17 mouse cellular contexts compared by ENCODE assay signal in the genomic region with DNA sequence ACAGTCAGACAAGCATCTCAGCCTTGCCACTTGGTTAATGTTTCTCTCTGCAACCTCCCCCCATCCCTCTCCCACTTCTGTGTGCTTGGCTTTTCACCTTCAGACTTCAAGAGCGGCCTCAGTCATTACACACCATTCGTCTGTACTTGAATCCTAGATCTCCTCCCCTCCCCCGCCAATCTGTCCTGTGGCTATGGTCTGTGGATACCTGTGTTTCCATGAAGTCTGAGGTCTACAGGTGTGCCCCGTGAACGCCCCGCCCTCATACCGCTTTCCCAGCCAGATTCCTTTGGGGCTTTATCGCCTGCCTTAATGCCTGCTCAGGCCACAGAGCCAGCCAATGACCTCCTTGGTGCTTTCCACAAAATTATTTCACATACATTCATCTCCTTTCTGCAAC. TPM values are rescaled to one million over a fixed set of nuclear protein-coding genes. Genes with fewer than 3 reads are reported as not detected.
DNase-seq lines count a peak whose midpoint lies in the region; ATAC-seq and TF ChIP-seq lines count a peak whose summit lies in the region.
"Had no signal": no experiment of that assay in that cellular context is flagged by ENCODE, and none has a peak within 500 bp of the region (broad histone marks: within the 10 kb centered on the region; RNA-seq: fewer than 3 reads in every experiment).

No protein-coding gene starts in this region.

- no peak overlapping the region for H3K9ac ChIP-seq in liver, embryonic 15.5 days
- H3K9ac ChIP-seq in liver, embryonic 12.5 days: no peak overlapping the region; the same call in 1 of the 2 replicates
- no peak overlapping the region for H3K9ac ChIP-seq in intestine, embryonic 14.5 days (ENCODE audit: low read length)
- H3K9ac ChIP-seq: embryonic facial prominence, embryonic 12.5 days; hindbrain, embryonic 12.5 days; limb, embryonic 13.5 days; midbrain, embryonic 15.5 days had no signal

- no peaks in the 10 kb centered on the region for H3K36me3 ChIP-seq in liver, embryonic 15.5 days (replicated peaks)
- H3K36me3 ChIP-seq in liver, embryonic 12.5 days: no peaks in the 10 kb centered on the region
- no peaks in the 10 kb centered on the region for H3K36me3 ChIP-seq in intestine, embryonic 14.5 days (ENCODE audit: control insufficient read depth, insufficient read depth, low read length)
- no peaks in the 10 kb centered on the region for H3K36me3 ChIP-seq in kidney, adult 2 months (ENCODE audit: control insufficient read depth, insufficient read depth, low read length)
- H3K36me3 ChIP-seq: embryonic facial prominence, embryonic 12.5 days; hindbrain, embryonic 12.5 days; limb, embryonic 13.5 days; midbrain, embryonic 15.5 days had no signal

- DNase-seq in intestine, embryonic 14.5 days (ENCODE audit: low spot score): no peak
- DNase-seq in kidney, adult 2 months: peak; percentile 60
- DNase-seq in kidney, postnatal 25 days: peak; percentile 41 to 50
- DNase-seq in frontal cortex, postnatal 25 days (ENCODE audit: low spot score in 2 of 2): no peak
- DNase-seq in left cerebral cortex, postnatal 25 days (ENCODE audit: low spot score in 2 of 2): no peak
- DNase-seq: B cell, adult 2 months; cerebellum, adult 11 months; gastrocnemius, postnatal 14 days; right cerebral cortex, postnatal 14 days had no signal

- H3K27ac ChIP-seq in liver, embryonic 15.5 days (replicated peaks): no peak overlapping the region
- H3K27ac ChIP-seq in liver, embryonic 12.5 days: no peak overlapping the region
- H3K27ac ChIP-seq in intestine, embryonic 14.5 days (ENCODE audit: low read depth): no peak overlapping the region
- H3K27ac ChIP-seq in kidney, adult 2 months (ENCODE audit: insufficient read depth, low read depth, low read length): no peak overlapping the region
- H3K27ac ChIP-seq: embryonic facial prominence, embryonic 12.5 days; hindbrain, embryonic 12.5 days; left cerebral cortex, adult 2 months; limb, embryonic 13.5 days; midbrain, embryonic 15.5 days had no signal

- intact Hi-C loops in left cerebral cortex, postnatal 25 days (cut with DNase I): no loop called here

- 64% methylated on average over 8 of the region's 8 CpGs for WGBS in liver, embryonic 15.5 days (ENCODE audit: insufficient replicate concordance)
- 69% methylated on average over 8 of the region's 8 CpGs for WGBS in liver, embryonic 12.5 days (ENCODE audit: insufficient replicate concordance)
- WGBS in intestine, embryonic 14.5 days: 55% methylated on average over 8 of the region's 8 CpGs
- WGBS in kidney, adult 2 months: 52% methylated on average over 8 of the region's 8 CpGs

- no peak overlapping the region for H3K4me3 ChIP-seq in liver, embryonic 15.5 days (replicated peaks)
- H3K4me3 ChIP-seq in liver, embryonic 12.5 days: no peak overlapping the region
- H3K4me3 ChIP-seq in intestine, embryonic 14.5 days (ENCODE audit: low read depth, low read length): no peak overlapping the region
- no peak overlapping the region for H3K4me3 ChIP-seq in kidney, adult 2 months (ENCODE audit: insufficient read depth, low read depth, low read length)
- H3K4me3 ChIP-seq: embryonic facial prominence, embryonic 12.5 days; hindbrain, embryonic 12.5 days; left cerebral cortex, adult 2 months; limb, embryonic 13.5 days; midbrain, embryonic 15.5 days had no signal

- no peak for TF ChIP-seq POLR2A in kidney, adult 2 months (IDR thresholded peaks at IDR 0.05; ENCODE audit: low read depth, low read length)

- peaks cover 26% of the 10 kb centered on the region for H3K4me1 ChIP-seq in liver, embryonic 15.5 days (replicated peaks)
- peaks cover 25% of the 10 kb centered on the region for H3K4me1 ChIP-seq in liver, embryonic 12.5 days
- peaks cover 9% of the 10 kb centered on the region for H3K4me1 ChIP-seq in intestine, embryonic 14.5 days (replicated peaks; ENCODE audit: control insufficient read depth, insufficient read depth, low read length)
- H3K4me1 ChIP-seq in kidney, adult 2 months (ENCODE audit: control insufficient read depth, insufficient read depth, low read length): peaks cover 10% of the 10 kb centered on the region
- H3K4me1 ChIP-seq: embryonic facial prominence, embryonic 12.5 days; hindbrain, embryonic 12.5 days; limb, embryonic 13.5 days; midbrain, embryonic 15.5 days had no signal

- TF ChIP-seq CTCF in kidney, adult 2 months (conservative IDR thresholded peaks at IDR 0.05; ENCODE audit: insufficient read depth, insufficient read length, low read depth, low read length): no peak

- peak; percentile 40; the same call in 1 of the 2 replicates for ATAC-seq in liver, embryonic 15.5 days (ENCODE audit: insufficient read depth)
- ATAC-seq in liver, embryonic 12.5 days: no peak
- peak; percentile 79 for ATAC-seq in intestine, embryonic 14.5 days (replicated peaks; ENCODE audit: low FRiP score, low TSS enrichment, low read depth)
- ATAC-seq in granulocyte monocyte progenitor cell, adult 5-6 weeks (replicated peaks; ENCODE audit: poor library complexity, severe bottlenecking): no peak
- ATAC-seq: midbrain, embryonic 15.5 days had no signal

- no peak overlapping the region for H3K4me2 ChIP-seq in liver, embryonic 15.5 days
- no peak overlapping the region for H3K4me2 ChIP-seq in liver, embryonic 12.5 days
- no peak overlapping the region for H3K4me2 ChIP-seq in intestine, embryonic 14.5 days (ENCODE audit: low read length)
- H3K4me2 ChIP-seq: embryonic facial prominence, embryonic 12.5 days; hindbrain, embryonic 12.5 days; limb, embryonic 13.5 days; midbrain, embryonic 15.5 days had no signal

- no peaks in the 10 kb centered on the region for H3K9me3 ChIP-seq in liver, embryonic 15.5 days (replicated peaks)
- no peaks in the 10 kb centered on the region for H3K9me3 ChIP-seq in liver, embryonic 12.5 days (replicated peaks)
- H3K9me3 ChIP-seq in intestine, embryonic 14.5 days (ENCODE audit: control insufficient read depth, low read length): no peaks in the 10 kb centered on the region
- H3K9me3 ChIP-seq: embryonic facial prominence, embryonic 12.5 days; hindbrain, embryonic 12.5 days; limb, embryonic 13.5 days; midbrain, embryonic 15.5 days had no signal

- no peaks in the 10 kb centered on the region for H3K27me3 ChIP-seq in liver, embryonic 15.5 days
- peaks cover 10% of the 10 kb centered on the region for H3K27me3 ChIP-seq in liver, embryonic 12.5 days (replicated peaks)
- no peaks in the 10 kb centered on the region for H3K27me3 ChIP-seq in intestine, embryonic 14.5 days (replicated peaks; ENCODE audit: control insufficient read depth, insufficient read depth, low read length)
- no peaks in the 10 kb centered on the region for H3K27me3 ChIP-seq in kidney, adult 2 months (replicated peaks; ENCODE audit: control insufficient read depth, insufficient read depth, low read length)
- H3K27me3 ChIP-seq: embryonic facial prominence, embryonic 12.5 days; limb, embryonic 13.5 days; midbrain, embryonic 15.5 days had no signal

RNA-seq across cellular contexts. Expression of a gene that starts 33.7 kb away (rescaled TPM):
- polyA plus RNA-seq in liver, embryonic 15.5 days (2015; fragmentation: Nextera tagmentation; extraction: Ambion mirVana): 1.8 and 3.4 TPM in 2 replicates
- 4.1 and 5.0 TPM in 2 replicates for polyA plus RNA-seq in liver, embryonic 12.5 days (2016; fragmentation: Nextera tagmentation; extraction: Ambion mirVana)
- polyA plus RNA-seq in intestine, embryonic 14.5 days (2014; fragmentation: Nextera tagmentation; extraction: Ambion mirVana): 3.7 and 3.8 TPM in 2 replicates
- 0.88 and 1.1 TPM in 2 replicates for polyA plus RNA-seq in kidney, adult 2 months (2012; rRNA removed)
- 1 to 10 TPM; 6.9 to 7.0 TPM for total RNA-seq in left cerebral cortex, postnatal 25 days (2021)
- 3.2 and 4.3 TPM in 2 replicates for total RNA-seq in granulocyte monocyte progenitor cell, adult 5-6 weeks (2014; fragmentation: Nextera tagmentation)
- total RNA-seq in granulocyte monocyte progenitor cell, adult 5-6 weeks (2017): 3.9 and 9.9 TPM in 2 replicates

RNA-seq across cellular contexts. Expression of a gene that starts 33.7 kb away (rescaled TPM):
- 2.3 and 2.8 TPM in 2 replicates for polyA plus RNA-seq in liver, embryonic 15.5 days (2015; fragmentation: Nextera tagmentation; extraction: Ambion mirVana)
- 3.1 and 3.5 TPM in 2 replicates for polyA plus RNA-seq in liver, embryonic 12.5 days (2016; fragmentation: Nextera tagmentation; extraction: Ambion mirVana)
- polyA plus RNA-seq in intestine, embryonic 14.5 days (2014; fragmentation: Nextera tagmentation; extraction: Ambion mirVana): 1.1 TPM in 1 of 2 replicates, not detected in the other
- not detected in 2 replicates for polyA plus RNA-seq in kidney, adult 2 months (2012; rRNA removed)
- total RNA-seq in left cerebral cortex, postnatal 25 days (2021): 1 to 10 TPM in 1 of 2 experiments, not detected in 1; 1.4 TPM
- total RNA-seq in granulocyte monocyte progenitor cell, adult 5-6 weeks (2014; fragmentation: Nextera tagmentation): not detected in 2 replicates
- not detected in 2 replicates for total RNA-seq in granulocyte monocyte progenitor cell, adult 5-6 weeks (2017)
- polyA plus RNA-seq: embryonic facial prominence, embryonic 12.5 days; hindbrain, embryonic 12.5 days had no signal

RNA-seq across cellular contexts. Expression of a gene that starts 34.0 kb away (rescaled TPM):
- 22.4 and 23.9 TPM in 2 replicates for polyA plus RNA-seq in liver, embryonic 15.5 days (2015; fragmentation: Nextera tagmentation; extraction: Ambion mirVana)
- 48.1 and 48.2 TPM in 2 replicates for polyA plus RNA-seq in liver, embryonic 12.5 days (2016; fragmentation: Nextera tagmentation; extraction: Ambion mirVana)
- polyA plus RNA-seq in intestine, embryonic 14.5 days (2014; fragmentation: Nextera tagmentation; extraction: Ambion mirVana): 61.9 and 75.4 TPM in 2 replicates
- 40.6 and 42.7 TPM in 2 replicates for polyA plus RNA-seq in kidney, adult 2 months (2012; rRNA removed)
- total RNA-seq in left cerebral cortex, postnatal 25 days (2021): 10 to 100 TPM; 46.6 to 47.6 TPM
- 53.5 and 87.9 TPM in 2 replicates for total RNA-seq in granulocyte monocyte progenitor cell, adult 5-6 weeks (2014; fragmentation: Nextera tagmentation)
- 27.9 and 32.3 TPM in 2 replicates for total RNA-seq in granulocyte monocyte progenitor cell, adult 5-6 weeks (2017)

Comparison
In these comparisons a context has a peak if more than half of its experiments do, and no peak if none do; other contexts are left out.
1. ATAC-seq: peak in liver, embryonic 15.5 days (single experiment) and intestine, embryonic 14.5 days (single experiment); none in liver, embryonic 12.5 days (single experiment) and granulocyte monocyte progenitor cell, adult 5-6 weeks (single experiment).
2. DNase-seq: peak in kidney, adult 2 months (single experiment) and kidney, postnatal 25 days (2 of 2); none in intestine, embryonic 14.5 days (single experiment), frontal cortex, postnatal 25 days (0 of 2) and left cerebral cortex, postnatal 25 days (0 of 2).